25 mouse cellular contexts compared by ENCODE assay signal in genomic region chr2:22928259-22928658, GRCm38 (mm10). TPM values are rescaled to one million over a fixed set of nuclear protein-coding genes. Genes with fewer than 3 reads are reported as not detected.
DNase-seq lines count a peak whose midpoint lies in the region; ATAC-seq and TF ChIP-seq lines count a peak whose summit lies in the region.
"Had no signal": no experiment of that assay in that cellular context is flagged by ENCODE, and none has a peak within 500 bp of the region (broad histone marks: within the 10 kb centered on the region; RNA-seq: fewer than 3 reads in every experiment).

No protein-coding gene starts in this region.

- DNase-seq in forebrain, postnatal 0 days, result no peak
- DNase-seq in forebrain, embryonic 10.5 days (ENCODE audit: extremely low spot score, low spot score), result no peak
- peak; percentile 4 for DNase-seq in midbrain, embryonic 14.5 days
- DNase-seq in midbrain, embryonic 10.5 days (ENCODE audit: low spot score), result no peak
- DNase-seq in embryonic facial prominence, embryonic 14.5 days (ENCODE audit: low spot score), result peak; percentile 20
- no peak for DNase-seq in adrenal gland, postnatal 36 days
- DNase-seq: adrenal gland, postnatal 14 days; cerebellum, adult 9-10 months; gastrocnemius, postnatal 36 days; heart, adult 2 months; kidney, adult 2 months; kidney, postnatal 36 days; lung, embryonic 14.5 days; lung, postnatal 14 days; right cerebral cortex, postnatal 4 days; thymus, postnatal 4 days had no signal

- no peaks in the 10 kb centered on the region for H3K27me3 ChIP-seq in forebrain, postnatal 0 days (ENCODE audit: insufficient read depth, low read length)
- no peaks in the 10 kb centered on the region for H3K27me3 ChIP-seq in forebrain, embryonic 10.5 days (ENCODE audit: poor library complexity, severe bottlenecking)
- H3K27me3 ChIP-seq in midbrain, embryonic 14.5 days (ENCODE audit: control insufficient read depth, insufficient read depth, low read length), result no peaks in the 10 kb centered on the region
- H3K27me3 ChIP-seq in midbrain, embryonic 10.5 days (ENCODE audit: low read depth, poor library complexity, severe bottlenecking), result no peaks in the 10 kb centered on the region
- H3K27me3 ChIP-seq in embryonic facial prominence, embryonic 14.5 days (replicated peaks; ENCODE audit: control insufficient read depth, insufficient read depth, low read length), result no peaks in the 10 kb centered on the region
- no peaks in the 10 kb centered on the region for H3K27me3 ChIP-seq in intestine, embryonic 15.5 days (replicated peaks)
- H3K27me3 ChIP-seq: forebrain, embryonic 12.5 days; heart, embryonic 12.5 days; hindbrain, embryonic 15.5 days; limb, embryonic 12.5 days; liver, embryonic 15.5 days had no signal

- peak; percentile 48; the same call in 1 of the 2 replicates for ATAC-seq in forebrain, postnatal 0 days
- no peak for ATAC-seq in midbrain, embryonic 14.5 days (ENCODE audit: low FRiP score, low TSS enrichment)
- no peak for ATAC-seq in embryonic facial prominence, embryonic 14.5 days (ENCODE audit: low read depth)
- no peak for ATAC-seq in intestine, embryonic 15.5 days
- ATAC-seq: CD4-positive, CD25-positive, alpha-beta regulatory T cell, adult 4 months; midbrain, embryonic 16.5 days had no signal

- H3K9me3 ChIP-seq in forebrain, postnatal 0 days (ENCODE audit: low read length), result no peaks in the 10 kb centered on the region
- H3K9me3 ChIP-seq in forebrain, embryonic 10.5 days, result no peaks in the 10 kb centered on the region
- H3K9me3 ChIP-seq in midbrain, embryonic 14.5 days (ENCODE audit: control insufficient read depth, low read length), result no peaks in the 10 kb centered on the region
- no peaks in the 10 kb centered on the region for H3K9me3 ChIP-seq in midbrain, embryonic 10.5 days (replicated peaks)
- H3K9me3 ChIP-seq in embryonic facial prominence, embryonic 14.5 days (ENCODE audit: control insufficient read depth, low read length), result no peaks in the 10 kb centered on the region
- H3K9me3 ChIP-seq in intestine, embryonic 15.5 days, result no peaks in the 10 kb centered on the region
- H3K9me3 ChIP-seq: forebrain, embryonic 12.5 days; heart, embryonic 12.5 days; hindbrain, embryonic 15.5 days; limb, embryonic 12.5 days; liver, embryonic 15.5 days had no signal

- no peak overlapping the region for H3K9ac ChIP-seq in forebrain, postnatal 0 days
- H3K9ac ChIP-seq in midbrain, embryonic 14.5 days (replicated peaks; ENCODE audit: low read length), result no peak overlapping the region
- no peak overlapping the region for H3K9ac ChIP-seq in embryonic facial prominence, embryonic 14.5 days (ENCODE audit: low read depth, low read length)
- H3K9ac ChIP-seq in intestine, embryonic 15.5 days, result no peak overlapping the region
- H3K9ac ChIP-seq: forebrain, embryonic 12.5 days; heart, embryonic 12.5 days; hindbrain, embryonic 15.5 days; limb, embryonic 12.5 days; liver, embryonic 15.5 days; lung, embryonic 14.5 days had no signal

- H3K36me3 ChIP-seq in forebrain, postnatal 0 days (ENCODE audit: insufficient read depth), result peaks cover 10% of the 10 kb centered on the region
- peaks cover 48% of the 10 kb centered on the region for H3K36me3 ChIP-seq in forebrain, embryonic 10.5 days (replicated peaks)
- peaks cover 28% of the 10 kb centered on the region for H3K36me3 ChIP-seq in midbrain, embryonic 14.5 days (ENCODE audit: control insufficient read depth, insufficient read depth, low read length)
- peaks cover 47% of the 10 kb centered on the region for H3K36me3 ChIP-seq in midbrain, embryonic 10.5 days
- H3K36me3 ChIP-seq in embryonic facial prominence, embryonic 14.5 days (ENCODE audit: control insufficient read depth, insufficient read depth, low read length), result peaks cover 13% of the 10 kb centered on the region; the same call in 1 of the 2 replicates
- H3K36me3 ChIP-seq in intestine, embryonic 15.5 days, result no peaks in the 10 kb centered on the region

- no peak for TF ChIP-seq CTCF in forebrain, postnatal 0 days (IDR thresholded peaks at IDR 0.05; ENCODE audit: low read depth)

- 52% methylated on average over 2 of the region's 2 CpGs for WGBS in forebrain, postnatal 0 days
- WGBS in forebrain, embryonic 10.5 days, result 73% methylated on average over 2 of the region's 2 CpGs
- WGBS in midbrain, embryonic 14.5 days, result 42% methylated on average over 2 of the region's 2 CpGs
- 68% methylated on average over 2 of the region's 2 CpGs for WGBS in midbrain, embryonic 10.5 days
- 62% methylated on average over 2 of the region's 2 CpGs for WGBS in embryonic facial prominence, embryonic 14.5 days
- 83% methylated on average over 2 of the region's 2 CpGs for WGBS in intestine, embryonic 15.5 days

- H3K4me2 ChIP-seq in forebrain, postnatal 0 days (ENCODE audit: low read depth), result no peak overlapping the region
- no peak overlapping the region for H3K4me2 ChIP-seq in midbrain, embryonic 14.5 days (ENCODE audit: low read length)
- no peak overlapping the region for H3K4me2 ChIP-seq in embryonic facial prominence, embryonic 14.5 days (ENCODE audit: low read depth, low read length)
- no peak overlapping the region for H3K4me2 ChIP-seq in intestine, embryonic 15.5 days (replicated peaks)
- H3K4me2 ChIP-seq: forebrain, embryonic 12.5 days; heart, embryonic 12.5 days; hindbrain, embryonic 15.5 days; limb, embryonic 12.5 days; liver, embryonic 15.5 days; lung, embryonic 14.5 days had no signal

- H3K27ac ChIP-seq in forebrain, postnatal 0 days (ENCODE audit: low read depth, low read length), result no peak overlapping the region
- no peak overlapping the region for H3K27ac ChIP-seq in forebrain, embryonic 10.5 days
- no peak overlapping the region for H3K27ac ChIP-seq in midbrain, embryonic 14.5 days (replicated peaks; ENCODE audit: low read depth, low read length)
- H3K27ac ChIP-seq in midbrain, embryonic 10.5 days (replicated peaks), result no peak overlapping the region
- H3K27ac ChIP-seq in embryonic facial prominence, embryonic 14.5 days (replicated peaks; ENCODE audit: low read depth, low read length), result no peak overlapping the region; the same call in 1 of the 2 replicates
- H3K27ac ChIP-seq in intestine, embryonic 15.5 days, result no peak overlapping the region
- H3K27ac ChIP-seq: forebrain, embryonic 12.5 days; heart, adult 2 months; hindbrain, embryonic 15.5 days; limb, embryonic 12.5 days; liver, embryonic 15.5 days had no signal

- no peak overlapping the region for H3K4me3 ChIP-seq in forebrain, postnatal 0 days (ENCODE audit: low read depth, low read length)
- H3K4me3 ChIP-seq in forebrain, embryonic 10.5 days, result no peak overlapping the region
- no peak overlapping the region for H3K4me3 ChIP-seq in midbrain, embryonic 14.5 days (replicated peaks; ENCODE audit: low read depth, low read length)
- H3K4me3 ChIP-seq in midbrain, embryonic 10.5 days, result no peak overlapping the region
- no peak overlapping the region for H3K4me3 ChIP-seq in embryonic facial prominence, embryonic 14.5 days (ENCODE audit: low read depth, low read length)
- no peak overlapping the region for H3K4me3 ChIP-seq in intestine, embryonic 15.5 days (replicated peaks)
- H3K4me3 ChIP-seq: erythroblast, embryonic 14.5 days; forebrain, embryonic 12.5 days; heart, adult 2 months; heart, embryonic 12.5 days; hindbrain, embryonic 15.5 days; limb, embryonic 12.5 days; liver, embryonic 15.5 days had no signal

- no peaks in the 10 kb centered on the region for H3K4me1 ChIP-seq in forebrain, postnatal 0 days (ENCODE audit: insufficient read depth)
- H3K4me1 ChIP-seq in forebrain, embryonic 10.5 days, result no peaks in the 10 kb centered on the region
- H3K4me1 ChIP-seq in midbrain, embryonic 14.5 days (ENCODE audit: control insufficient read depth, insufficient read depth, low read length), result no peaks in the 10 kb centered on the region
- H3K4me1 ChIP-seq in midbrain, embryonic 10.5 days, result no peaks in the 10 kb centered on the region
- no peaks in the 10 kb centered on the region for H3K4me1 ChIP-seq in embryonic facial prominence, embryonic 14.5 days (ENCODE audit: control insufficient read depth, insufficient read depth, low read length)
- H3K4me1 ChIP-seq in intestine, embryonic 15.5 days (replicated peaks), result no peaks in the 10 kb centered on the region
- H3K4me1 ChIP-seq: forebrain, embryonic 12.5 days; heart, embryonic 12.5 days; hindbrain, embryonic 15.5 days; limb, embryonic 12.5 days; liver, embryonic 15.5 days had no signal

RNA-seq across cellular contexts. Expression of gene Pdss1, which starts 32.9 kb away (rescaled TPM):
- total RNA-seq in forebrain, postnatal 0 days (2014; rRNA removed), result 19.4 and 21.9 TPM in 2 replicates
- polyA plus RNA-seq in forebrain, postnatal 0 days (2015; fragmentation: Nextera tagmentation; extraction: Ambion mirVana), result 21.4 and 22.5 TPM in 2 replicates
- 27.0 and 28.0 TPM in 2 replicates for polyA plus RNA-seq in forebrain, embryonic 10.5 days (2016; fragmentation: Nextera tagmentation; extraction: Ambion mirVana)
- polyA plus RNA-seq in midbrain, embryonic 14.5 days (2014; fragmentation: Nextera tagmentation; extraction: Ambion mirVana), result 23.5 and 28.4 TPM in 2 replicates
- 26.0 and 26.3 TPM in 2 replicates for polyA plus RNA-seq in midbrain, embryonic 10.5 days (2016; fragmentation: Nextera tagmentation; extraction: Ambion mirVana)
- 16.5 and 19.1 TPM in 2 replicates for polyA plus RNA-seq in embryonic facial prominence, embryonic 14.5 days (2014; fragmentation: Nextera tagmentation; extraction: Ambion mirVana)
- 1 to 10 TPM; 9.3 to 9.7 TPM for total RNA-seq in adrenal gland, postnatal 36 days (2021)
- polyA plus RNA-seq in intestine, embryonic 15.5 days (2015; fragmentation: Nextera tagmentation; extraction: Ambion mirVana), result 35.3 TPM in 2 replicates

Comparison
In these comparisons a context has a peak if more than half of its experiments do, and no peak if none do; other contexts are left out.
1. DNase-seq: peak in midbrain, embryonic 14.5 days (single experiment) and embryonic facial prominence, embryonic 14.5 days (single experiment); none in forebrain, postnatal 0 days (single experiment), forebrain, embryonic 10.5 days (single experiment), midbrain, embryonic 10.5 days (single experiment) and adrenal gland, postnatal 36 days (0 of 2).